Mouse (Mus musculus) embryo, embryonic 10 days (tissue): Measurements from ENCODE around the gene Scnn1a.

Experiments used
- DNase-seq: peaks from one replicate; pipeline ENCODE4 v3.0.0-alpha.2; 2015; ENCODE audit warnings: low spot score

The Scnn1a gene

GRCm38 (mm10) chr6:125309406-125309805 lies 11.1 kb upstream of the Scnn1a start:
- DNase-seq: no peak

GRCm38 (mm10) chr6:125312171-125312570 lies 8.3 kb upstream of the Scnn1a start:
- DNase-seq: no peak

GRCm38 (mm10) chr6:125312581-125313355 lies 7.7 kb upstream of the Scnn1a start:
- DNase-seq: no peak

- peak; percentile 70 for DNase-seq
Observed at GRCm38 (mm10) chr6:125313546-125314230, 6.8 kb upstream of the Scnn1a start, which contains the start of gene Ltbr. Gene Ltbr, minus strand, starts transcription at chr6:125313885.

- DNase-seq: no peak
Observed at GRCm38 (mm10) chr6:125314231-125314563, 6.3 kb upstream of the Scnn1a start.

GRCm38 (mm10) chr6:125314746-125315145 lies 5.7 kb upstream of the Scnn1a start:
- no peak for DNase-seq

- no peak for DNase-seq
Observed at GRCm38 (mm10) chr6:125317077-125317476, 3.4 kb upstream of the Scnn1a start.

- no peak for DNase-seq
Observed at GRCm38 (mm10) chr6:125318981-125319918, 1.2 kb upstream of the Scnn1a start.

GRCm38 (mm10) chr6:125319919-125320296 lies 551 bp upstream of the Scnn1a start:
- no peak for DNase-seq

GRCm38 (mm10) chr6:125321114-125321855 lies 826 bp downstream of the Scnn1a start:
- no peak for DNase-seq

- no peak for DNase-seq
Observed at GRCm38 (mm10) chr6:125322794-125323193, 2.3 kb downstream of the Scnn1a start.

- no peak for DNase-seq
Observed at GRCm38 (mm10) chr6:125323547-125323946, 3.1 kb downstream of the Scnn1a start.

- DNase-seq: no peak
Observed at GRCm38 (mm10) chr6:125325337-125325736, 4.9 kb downstream of the Scnn1a start.

- no peak for DNase-seq
Observed at GRCm38 (mm10) chr6:125328243-125328642, 7.8 kb downstream of the Scnn1a start.

GRCm38 (mm10) chr6:125330626-125331326 lies 10.3 kb downstream of the Scnn1a start:
- DNase-seq: peak; percentile 89

- no peak for DNase-seq
Observed at GRCm38 (mm10) chr6:125333112-125333899, 12.8 kb downstream of the Scnn1a start.

- no peak for DNase-seq
Observed at GRCm38 (mm10) chr6:125334356-125334755, 13.9 kb downstream of the Scnn1a start.

- no peak for DNase-seq
Observed at GRCm38 (mm10) chr6:125338791-125339660, 18.6 kb downstream of the Scnn1a start.

- no peak for DNase-seq
Observed at GRCm38 (mm10) chr6:125340244-125340643, 19.8 kb downstream of the Scnn1a start.
